Mouse (Mus musculus): ENCODE measurements around the gene Tmem141.

DNA sequence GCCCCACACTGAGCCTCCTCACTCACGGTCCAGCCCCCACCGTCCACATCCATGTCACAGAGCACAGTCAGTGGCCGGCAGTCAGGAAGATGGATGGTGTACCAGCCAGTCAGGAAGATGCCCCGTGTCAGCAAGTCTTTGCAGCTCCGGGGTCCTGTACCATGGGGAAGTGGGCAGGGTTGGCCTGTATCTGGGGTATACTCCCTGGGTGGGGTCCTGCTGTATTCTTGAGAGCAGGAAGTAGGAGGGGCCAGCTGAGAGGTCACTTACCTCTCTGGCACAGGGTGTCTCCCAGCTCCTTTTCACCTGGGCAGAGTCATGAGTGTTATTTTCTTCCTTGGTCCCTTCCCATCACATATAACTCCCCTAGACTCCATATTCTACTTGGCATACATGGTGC lies 4.2 kb upstream of the Tmem141 start:
- TF ChIP-seq POLR2A (IDR thresholded peaks at IDR 0.05; ENCODE audit: low read depth, low read length) (no peak), CTCF (IDR thresholded peaks at IDR 0.05; ENCODE audit: borderline replicate concordance, insufficient read depth, low read length) (no peak)

Data from embryonic fibroblast, embryonic 13.5 days (primary cell).